Mouse (Mus musculus) G1E (cell line): ENCODE data around the gene Jmjd8.

ENCODE experiments used
- CTCF ChIP-seq: IDR thresholded peaks from 2 replicates; pipeline ENCODE4 v1.5.1; 2012; ENCODE audit warnings: low read depth, low read length, inconsistent platforms, mixed read lengths
- GATA1 ChIP-seq: IDR thresholded peaks from 2 replicates; pipeline ENCODE4 v1.6.1; 2012; ENCODE audit warnings: borderline replicate concordance, low read length, inconsistent platforms, mixed read lengths
- GATA2 ChIP-seq: IDR thresholded peaks from 2 replicates; pipeline ENCODE4 v1.6.1; 2012; ENCODE audit warnings: low read depth, low read length, inconsistent platforms, borderline replicate concordance
- POLR2AphosphoS5 ChIP-seq: IDR thresholded peaks from 2 replicates; pipeline ENCODE4 v1.6.1; 2012; ENCODE audit warnings: low read depth, low read length, inconsistent platforms; ENCODE audit not compliant: insufficient replicate concordance
- TAL1 ChIP-seq: conservative IDR thresholded peaks from 2 replicates; pipeline ENCODE4 v1.6.1; 2012; ENCODE audit warnings: low read depth, low read length, inconsistent platforms, mixed read lengths

GRCm38 (mm10) chr17:25810890-25811289 is 17.8 kb upstream of the Jmjd8 start:
- no peak for TF ChIP-seq CTCF
- TF ChIP-seq GATA1, result no peak
- TF ChIP-seq GATA2, result no peak
- no peak for TF ChIP-seq POLR2AphosphoS5
- TF ChIP-seq TAL1, result no peak
